Mouse (Mus musculus): ENCODE measurements at regions not wholly inside any gene's neighbourhood (a gene's known extent, or its start where the extent isn't known, plus 50 kb on each side); places are given as distances from the start of the nearest gene placed in this dataset.
A peak's percentile ranks its signal among the peaks of the same experiment; 100 is the strongest.

DNA sequence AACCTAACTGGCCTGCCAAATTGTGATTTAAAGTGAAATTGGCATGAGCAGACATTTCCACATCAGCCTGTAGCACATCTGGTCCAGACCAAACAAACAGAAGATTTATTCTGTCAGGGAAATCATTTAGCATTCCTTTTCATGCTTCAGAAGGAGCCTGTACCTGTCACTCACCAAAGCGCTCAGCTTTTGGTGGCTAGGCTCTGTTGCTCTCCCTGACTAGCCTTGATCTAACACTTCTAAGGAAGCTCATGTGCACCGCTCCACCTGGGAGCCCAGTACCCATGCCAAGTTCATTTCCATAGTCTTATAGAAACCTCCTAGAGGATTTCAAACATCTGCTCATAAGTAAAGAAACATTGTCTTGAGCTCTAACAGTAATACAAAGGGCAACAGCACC, 253.8 kb upstream of the Tfap2d start:
- DNase-seq = no peak

DNA sequence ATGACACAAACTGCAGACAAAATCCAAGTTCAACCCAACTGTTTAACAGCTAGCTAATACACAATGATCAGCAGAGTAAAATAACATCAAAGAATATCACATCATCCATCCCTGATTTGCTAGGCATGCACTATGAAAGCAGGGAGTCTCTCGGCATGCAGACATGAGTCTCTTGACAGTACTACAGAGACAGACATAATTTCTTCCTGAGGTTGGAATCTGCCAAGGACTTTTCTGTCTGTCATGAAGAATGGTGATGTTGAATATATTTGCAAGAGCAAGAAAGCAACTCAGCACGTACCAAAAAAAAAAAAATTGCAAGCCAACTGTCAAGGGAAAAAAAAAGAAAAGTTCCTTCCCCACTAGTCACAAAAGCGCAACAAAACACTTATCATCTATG, 245.4 kb upstream of the Tfap2d start:
- DNase-seq = no peak

DNA sequence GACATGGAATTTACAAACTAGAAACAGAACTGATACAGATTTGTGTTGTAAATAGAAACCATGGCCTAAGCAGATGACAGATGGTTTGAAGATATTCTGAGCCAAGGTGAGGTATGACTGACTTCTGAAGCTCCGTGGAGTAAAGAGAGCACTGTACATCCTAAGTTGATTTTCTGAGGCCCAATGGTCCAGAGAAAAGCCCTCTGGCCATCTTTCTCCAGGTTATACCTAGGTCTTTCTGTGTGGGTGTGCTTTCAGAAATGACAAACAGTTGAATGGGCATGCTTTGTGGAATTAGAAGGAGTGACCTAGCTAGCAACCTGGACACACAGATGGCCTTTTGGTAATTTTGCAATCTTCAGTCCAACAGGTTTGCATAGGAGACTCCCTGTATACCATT, 199.6 kb upstream of the Tfap2d start:
- DNase-seq = peak; percentile 52

DNA sequence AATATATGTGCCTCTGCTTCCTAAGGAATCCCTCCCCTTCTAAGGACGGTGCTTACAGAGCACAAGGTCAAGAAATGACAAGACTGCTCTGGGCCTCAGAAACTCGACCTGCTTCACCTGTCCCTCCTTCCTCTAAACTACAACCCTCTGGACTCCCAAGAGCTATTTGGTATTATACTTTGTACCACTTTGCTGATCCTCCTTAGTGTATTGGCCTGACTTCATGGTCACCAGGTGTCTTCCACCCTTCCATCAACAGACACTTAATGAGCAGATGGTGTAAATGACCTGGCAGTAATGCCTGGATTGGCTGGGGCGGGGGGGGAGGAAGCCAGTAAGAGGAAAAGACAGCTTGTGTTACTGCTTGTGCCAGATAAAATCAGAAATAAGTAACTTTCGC, 199.1 kb upstream of the Tfap2d start:
- peak; percentile 65 for DNase-seq

DNA sequence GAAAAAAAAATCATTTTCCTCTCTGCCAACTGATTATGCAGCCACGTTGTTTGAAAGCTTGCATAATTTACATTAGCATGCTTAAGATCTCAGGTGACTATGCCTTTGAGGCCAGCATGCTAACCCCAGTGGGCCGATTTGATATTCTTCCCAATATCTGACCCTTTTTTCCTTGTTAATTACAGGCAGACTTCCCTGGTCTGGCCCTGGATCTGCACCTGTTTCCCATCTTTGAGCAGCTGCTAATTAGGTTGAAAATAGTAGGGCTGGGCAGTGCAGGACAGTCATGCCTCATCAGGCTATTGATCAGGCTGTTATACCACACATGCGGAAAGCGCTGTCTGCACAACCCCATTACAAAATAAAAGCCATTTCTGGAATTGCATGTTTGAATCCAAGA, 191.2 kb upstream of the Tfap2d start:
- no peak for DNase-seq

DNA sequence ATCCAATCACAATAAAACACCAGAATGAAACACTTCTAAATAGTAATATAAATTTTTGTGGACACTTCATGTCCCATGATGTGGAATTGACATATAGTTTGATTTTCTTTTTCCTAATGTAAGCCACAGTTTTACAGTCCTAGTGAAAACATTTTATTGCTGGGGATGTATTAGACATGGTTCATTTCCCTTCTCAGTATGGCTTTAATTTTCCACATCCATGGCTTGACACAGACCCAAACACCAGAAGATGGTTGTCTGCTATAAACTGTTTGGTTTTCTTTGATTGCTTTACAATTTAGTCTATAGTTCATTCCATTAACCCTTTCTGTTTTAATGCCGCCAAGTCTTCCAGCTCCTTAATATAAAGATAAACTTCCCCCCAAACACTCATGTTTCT, 146.5 kb upstream of the Tfap2d start:
- no peak for DNase-seq

DNA sequence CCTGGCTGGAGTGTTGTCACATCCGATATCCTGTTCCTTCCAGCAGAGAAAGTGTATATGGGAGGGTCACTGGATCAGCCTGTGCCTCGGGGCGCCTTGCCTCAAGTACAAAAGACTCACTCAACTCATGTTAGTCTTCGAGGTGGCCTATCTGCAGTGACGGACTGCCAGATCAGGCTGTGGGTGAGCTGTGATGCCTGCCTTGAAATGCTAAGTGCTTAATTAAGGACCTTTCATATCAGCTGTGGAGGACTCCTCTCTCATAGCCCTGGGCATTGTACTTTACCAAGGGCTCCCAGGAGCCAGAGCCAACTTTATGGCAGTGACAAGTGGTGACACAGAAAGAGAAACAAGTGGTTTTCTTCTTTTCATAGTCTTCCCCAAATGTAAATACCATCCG, 145.8 kb upstream of the Tfap2d start:
- DNase-seq = no peak

DNA sequence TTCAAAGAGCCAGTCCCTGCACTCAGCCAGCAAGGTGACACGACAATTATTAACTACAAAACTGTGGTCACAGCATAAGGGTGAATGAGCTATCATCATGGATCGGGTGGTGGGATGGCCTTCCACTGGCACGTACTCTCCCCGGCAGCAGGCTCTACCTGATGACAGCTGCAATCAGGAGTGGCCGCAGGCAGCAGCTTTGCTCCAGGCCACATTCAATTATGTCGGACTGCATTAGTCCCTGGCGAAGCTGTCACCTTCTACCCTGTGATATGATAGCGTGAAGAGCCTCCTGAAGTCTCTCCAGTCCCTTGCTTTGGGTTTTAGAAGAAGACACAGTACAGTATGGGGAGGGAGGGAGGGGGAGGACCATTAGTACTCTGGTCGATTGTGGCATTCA, 141.4 kb upstream of the Tfap2d start:
- no peak for DNase-seq

DNA sequence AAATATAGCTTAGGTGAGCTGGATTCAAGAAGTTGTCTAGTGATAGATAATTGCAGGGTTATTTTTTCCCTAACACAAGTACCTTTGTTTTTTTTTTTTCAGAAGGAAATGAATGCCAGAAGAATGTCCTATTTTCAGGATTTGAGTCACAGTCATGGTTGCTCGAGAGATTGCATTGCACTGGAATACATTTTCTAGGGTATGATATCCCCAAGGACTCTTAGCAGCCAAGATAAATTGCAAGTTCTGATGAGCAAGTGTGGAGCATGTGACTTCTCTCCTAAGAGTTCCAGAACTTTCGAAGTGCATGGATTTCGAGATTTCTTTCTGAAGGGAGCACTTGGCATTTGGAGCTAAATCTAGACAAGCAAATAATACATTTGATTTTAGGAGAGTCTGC, 140.9 kb upstream of the Tfap2d start:
- no peak for DNase-seq

DNA sequence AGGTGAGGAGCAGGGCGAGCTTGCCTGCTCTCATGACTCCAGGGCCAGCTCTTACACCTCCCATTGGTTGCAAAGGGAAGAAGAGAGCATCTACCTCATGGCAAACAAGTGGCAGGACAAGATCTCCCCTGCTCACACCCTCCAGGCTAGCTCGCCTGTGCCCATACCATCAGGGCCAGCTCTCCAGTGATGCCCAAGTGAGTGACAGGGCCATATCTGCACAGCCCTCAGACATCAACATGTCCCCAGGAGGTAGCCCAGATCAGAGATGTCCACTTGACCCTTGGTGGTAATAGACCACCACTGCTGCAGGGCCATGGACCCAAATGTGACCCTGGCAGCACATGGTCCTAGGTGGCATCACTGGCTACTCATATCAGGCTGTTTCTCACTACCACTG, 133.9 kb upstream of the Tfap2d start:
- no peak for DNase-seq

DNA sequence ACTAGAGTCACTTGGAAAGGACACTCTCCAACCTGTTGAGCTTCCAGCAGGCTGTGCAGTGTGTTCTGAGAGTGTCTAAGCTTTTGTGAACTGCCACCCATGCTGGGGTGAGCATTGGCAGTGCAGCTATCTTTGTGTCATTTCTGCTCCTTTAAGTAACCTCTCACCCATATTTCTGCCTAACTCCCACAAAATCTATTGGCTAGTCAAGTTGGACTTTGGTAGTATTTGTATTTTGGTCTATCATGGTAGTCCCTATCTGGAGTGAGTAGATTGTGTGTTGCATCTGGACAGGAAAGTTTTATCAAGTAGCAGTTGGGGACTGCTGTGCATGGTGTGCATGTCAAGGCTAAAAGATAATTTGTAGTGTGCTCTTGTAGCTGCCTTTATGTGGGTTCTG, 132.6 kb upstream of the Tfap2d start:
- DNase-seq = no peak

DNA sequence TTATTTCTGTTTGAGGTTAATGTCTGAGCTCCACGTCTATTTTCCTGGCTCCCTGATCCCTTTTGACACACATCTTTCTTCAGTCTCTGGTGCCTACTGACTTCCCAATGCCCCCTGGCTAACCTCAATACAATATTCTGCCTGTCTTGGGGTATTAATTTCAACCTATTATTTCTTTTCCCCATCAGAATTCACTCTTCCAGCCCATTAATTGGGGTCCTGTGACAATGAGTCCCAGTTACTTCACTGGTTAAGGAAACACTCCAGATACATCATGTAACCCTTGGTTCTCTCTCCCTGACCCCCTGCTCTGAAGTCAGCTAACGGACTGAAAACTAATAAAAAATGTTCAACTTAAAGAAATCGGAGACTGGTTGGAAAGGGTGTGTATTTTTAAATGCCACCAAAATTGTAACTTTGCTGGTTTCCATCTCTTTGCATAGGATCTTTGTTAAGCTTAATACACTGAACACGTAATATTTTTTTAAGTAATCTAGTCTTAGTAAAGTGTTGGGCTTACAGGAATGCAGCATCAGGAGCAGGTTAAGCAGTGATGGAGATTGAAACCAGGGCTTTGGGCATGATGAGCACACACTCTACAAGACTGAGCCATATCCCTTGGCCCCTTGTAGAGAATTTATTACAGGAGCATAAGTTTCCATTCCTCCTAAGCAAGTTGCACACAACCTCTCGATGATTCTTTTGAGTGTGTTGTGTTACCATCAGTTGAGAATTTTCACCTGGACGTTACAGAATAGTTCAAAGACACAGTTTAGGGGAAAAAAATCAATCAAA, 128.8 kb upstream of the Tfap2d start:
- no peak for DNase-seq

DNA sequence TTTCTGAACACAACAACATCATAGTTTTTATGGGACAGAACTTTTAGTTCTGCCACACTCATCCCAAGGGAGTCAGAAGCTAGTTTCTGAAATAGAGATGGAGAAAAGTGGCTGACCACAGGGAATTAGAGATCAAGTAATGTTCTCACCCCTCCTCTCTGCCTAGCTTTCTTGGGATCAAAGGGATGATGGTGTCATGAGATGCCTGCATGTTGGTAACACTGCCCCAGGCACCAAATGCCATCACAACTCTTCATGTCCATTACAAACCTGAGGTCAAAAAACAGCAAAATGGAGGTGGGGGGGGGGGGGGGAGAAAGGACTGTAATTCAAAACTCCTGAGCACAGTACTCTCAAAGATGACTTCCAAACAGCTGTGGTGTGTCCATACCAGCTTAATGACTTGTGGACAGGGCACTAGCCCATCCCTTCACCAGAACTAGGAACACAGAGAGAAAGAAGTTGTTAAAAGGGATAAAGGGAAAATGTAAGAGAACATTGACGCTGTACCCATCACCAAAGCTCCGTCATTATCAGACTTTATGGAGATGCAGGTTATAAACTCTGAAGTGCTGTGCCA, 127.9 kb upstream of the Tfap2d start:
- DNase-seq = no peak

DNA sequence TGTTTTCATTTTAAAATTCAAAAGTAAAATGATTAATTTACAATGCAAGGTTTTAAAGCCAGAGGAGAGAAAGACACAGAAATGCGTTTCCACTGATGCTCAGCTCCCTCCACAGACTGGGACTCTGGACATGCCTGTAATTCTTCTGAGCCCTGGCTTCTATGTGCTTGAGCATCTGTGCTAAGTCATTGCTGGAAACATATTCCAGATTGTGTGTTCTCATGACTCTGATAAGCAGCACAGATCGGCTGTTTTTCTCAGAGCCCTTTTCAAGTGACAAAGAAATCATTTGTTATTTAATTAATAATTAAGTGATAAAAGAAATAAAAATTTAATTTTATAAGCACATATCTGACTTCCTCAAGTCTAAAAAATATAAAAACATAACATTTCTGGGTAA, 127.3 kb upstream of the Tfap2d start:
- no peak for DNase-seq

DNA sequence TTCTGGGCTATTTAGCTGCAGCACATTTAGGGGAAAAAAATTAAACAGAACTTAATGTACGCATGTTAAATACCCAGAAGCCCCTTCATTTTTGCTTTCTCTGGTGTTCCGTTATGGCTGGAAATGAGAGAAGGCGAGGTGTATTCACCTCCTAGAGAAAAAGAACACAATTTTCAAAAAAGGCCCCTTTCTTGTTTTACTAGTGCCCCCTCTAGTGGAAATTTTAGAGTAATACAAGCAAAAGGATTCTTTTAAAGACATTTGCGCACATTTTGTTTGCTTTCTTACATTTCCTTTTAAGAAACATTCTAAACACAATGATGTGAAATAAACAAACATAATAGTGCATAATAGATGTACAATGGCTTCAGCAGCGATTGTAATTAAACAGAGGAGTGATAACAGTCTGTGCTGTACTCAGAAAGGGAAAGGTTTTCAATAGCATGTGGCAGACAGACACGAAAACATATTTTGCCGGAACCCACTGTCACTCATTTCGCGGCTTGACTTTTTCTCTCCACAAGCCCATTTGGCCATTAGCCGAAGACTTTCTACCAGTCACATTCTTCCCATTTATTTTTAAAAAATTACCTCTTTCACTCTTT, 126.0 kb upstream of the Tfap2d start:
- peak; percentile 23 for DNase-seq

DNA sequence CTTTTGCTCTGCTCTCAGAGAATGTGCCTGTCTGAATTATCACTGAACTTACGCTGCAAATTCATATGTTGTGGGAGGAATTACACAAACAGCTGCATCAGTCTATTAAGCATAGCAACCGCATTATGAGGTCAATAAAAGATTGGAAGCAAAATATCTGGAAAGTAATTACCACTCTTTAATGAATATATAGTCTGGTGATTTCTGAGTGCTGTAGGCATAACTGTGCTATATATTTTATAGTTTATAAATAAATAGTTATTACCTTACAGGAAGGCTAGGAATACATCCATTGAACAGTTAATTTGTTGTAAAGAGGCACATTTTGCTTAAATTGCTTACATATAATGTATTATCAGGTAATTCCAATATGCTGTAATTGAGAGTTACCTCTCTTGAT, 123.7 kb upstream of the Tfap2d start:
- DNase-seq = no peak

DNA sequence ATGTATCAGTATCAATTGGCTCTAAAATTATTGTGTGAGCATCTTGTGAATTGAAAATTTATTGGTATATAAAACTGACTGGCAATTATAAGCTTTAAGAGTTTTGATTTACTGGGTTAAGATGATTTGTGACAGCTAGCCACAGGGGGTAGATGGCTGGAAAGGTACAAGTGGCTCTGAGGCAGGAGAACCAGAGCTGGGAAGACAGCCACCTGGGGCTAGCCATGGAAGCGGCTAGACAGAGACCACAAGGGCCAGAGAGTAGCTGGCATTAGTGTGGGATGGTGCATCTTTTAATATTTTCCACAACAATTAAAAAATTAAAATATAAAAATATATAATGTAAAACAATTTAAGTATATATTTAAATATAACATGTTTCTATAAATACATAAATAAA, 86.0 kb upstream of the Tfap2d start:
- no peak for DNase-seq
